Mouse (Mus musculus) testis, postnatal 14 days (tissue): ENCODE measurements around the gene Dpm1.

Experiments used
- DNase-seq: peaks from one replicate; pipeline ENCODE4 v3.0.0; 2021; ENCODE audit warnings: low spot score

Gene Dpm1

GRCm38 (mm10) chr2:168166750-168167460, 63.5 kb downstream of the Dpm1 start:
- DNase-seq = peak; percentile 45

GRCm38 (mm10) chr2:168161978-168162377, 68.4 kb downstream of the Dpm1 start:
- DNase-seq = no peak

- DNase-seq = no peak
Measured at GRCm38 (mm10) chr2:168161514-168161971, 68.8 kb downstream of the Dpm1 start.

- no peak for DNase-seq
Measured at GRCm38 (mm10) chr2:168160370-168160930, 69.9 kb downstream of the Dpm1 start.
